Mouse (Mus musculus) MEL (cell line): ENCODE measurements around the gene Zscan2. TPM values are rescaled to one million over a fixed set of nuclear protein-coding genes. Genes with fewer than 3 reads are reported as not detected.
A peak's percentile ranks its signal among the peaks of the same experiment; 100 is the strongest.

ENCODE experiments used
- DNase-seq: peaks from one replicate; pipeline ENCODE4 v3.0.0; 2011; ENCODE audit warnings: low read depth, low spot score
- H3K27ac ChIP-seq: 2 replicates; pipeline ENCODE4 v1.5.1; 2012; ENCODE audit warnings: low read depth, mild to moderate bottlenecking, control low read depth, low read length, moderate library complexity; ENCODE audit not compliant: control insufficient read depth
- H3K27me3 ChIP-seq, 2 experiments: fragments of 150-350 bp in 1 of 2; sonication (generic) in 1 of 2; 2 replicates each; pipeline ENCODE4 v1.6.1; 2012; ENCODE audit warnings: low read length in 2 of 2, mild to moderate bottlenecking in 2 of 2, improper control_type of control experiment in 1 of 2, moderate library complexity in 1 of 2; ENCODE audit not compliant: insufficient read depth in 2 of 2, control insufficient read depth in 1 of 2
- H3K36me3 ChIP-seq, 2 experiments: 2 replicates each; pipeline ENCODE4 v1.6.1; 2012 to 2014; ENCODE audit warnings: low read length in 2 of 2, improper control_type of control experiment in 1 of 2, inconsistent platforms in 1 of 2, mild to moderate bottlenecking in 1 of 2; ENCODE audit not compliant: insufficient read depth in 2 of 2, control insufficient read depth in 1 of 2
- H3K4me1 ChIP-seq, 2 experiments: fragments of 150-350 bp in 1 of 2; sonication (generic) in 1 of 2; 2 replicates each; pipeline ENCODE4 v1.6.1; 2012; ENCODE audit warnings: low read length in 2 of 2, improper control_type of control experiment in 1 of 2, mild to moderate bottlenecking in 1 of 2; ENCODE audit not compliant: insufficient read depth in 2 of 2, control insufficient read depth in 1 of 2
- H3K4me3 ChIP-seq, 2 experiments: fragments of 150-350 bp in 1 of 2; sonication (generic) in 1 of 2; 2 replicates each; pipeline ENCODE4 v1.5.1; 2012; ENCODE audit warnings: low read depth in 2 of 2, low read length in 2 of 2, mild to moderate bottlenecking in 2 of 2, moderate library complexity in 2 of 2, control low read depth in 1 of 2, improper control_type of control experiment in 1 of 2; ENCODE audit not compliant: control insufficient read depth in 1 of 2, insufficient read depth in 1 of 2
- H3K79me2 ChIP-seq: 2 replicates; pipeline ENCODE4 v1.6.1; 2012; ENCODE audit warnings: mild to moderate bottlenecking, low read length, moderate library complexity; ENCODE audit not compliant: control insufficient read depth, poor library complexity, insufficient read depth
- H3K9ac ChIP-seq: 2 replicates; pipeline ENCODE4 v1.6.1; 2012; ENCODE audit warnings: low read depth, mild to moderate bottlenecking, control low read depth, low read length, moderate library complexity; ENCODE audit not compliant: control insufficient read depth, poor library complexity, severe bottlenecking
- H3K9me3 ChIP-seq: fragments of 150-350 bp; sonication (generic); replicated peaks from 2 replicates; pipeline ENCODE4 v1.6.1; 2012; ENCODE audit warnings: mild to moderate bottlenecking, low read length, improper control_type of control experiment, moderate library complexity; ENCODE audit not compliant: insufficient read depth
- BHLHE40 ChIP-seq: IDR thresholded peaks from 2 replicates; pipeline ENCODE4 v1.6.1; 2012; ENCODE audit warnings: low read depth, mild to moderate bottlenecking, inconsistent platforms, low read length, improper control_type of control experiment, borderline replicate concordance
- CHD1 ChIP-seq: IDR thresholded peaks from 2 replicates; pipeline ENCODE4 v1.6.1; 2012; ENCODE audit warnings: low read depth, mild to moderate bottlenecking, inconsistent platforms, low read length, improper control_type of control experiment
- CTCF ChIP-seq, 3 experiments: IDR thresholded peaks in 2 of 3; conservative IDR thresholded peaks in 1 of 3; 2 replicates each; pipeline ENCODE4 v1.5.1; 2011 to 2012; ENCODE audit warnings: low read length in 3 of 3, low read depth in 2 of 3, mild to moderate bottlenecking in 2 of 3, improper control_type of control experiment in 1 of 3, inconsistent platforms in 1 of 3, mixed read lengths in 1 of 3, moderate library complexity in 1 of 3; ENCODE audit not compliant: control insufficient read depth in 1 of 3, insufficient read depth in 1 of 3, poor library complexity in 1 of 3, severe bottlenecking in 1 of 3
- E2F4 ChIP-seq: IDR thresholded peaks from 2 replicates; pipeline ENCODE4 v1.6.1; 2011; ENCODE audit warnings: low read depth, low read length, improper control_type of control experiment, borderline replicate concordance
- ETS1 ChIP-seq: IDR thresholded peaks from 2 replicates; pipeline ENCODE4 v1.6.1; 2012; ENCODE audit warnings: low read depth, mild to moderate bottlenecking, inconsistent platforms, low read length, improper control_type of control experiment, moderate library complexity
- JUND ChIP-seq: IDR thresholded peaks from 2 replicates; pipeline ENCODE4 v1.6.1; 2011; ENCODE audit warnings: low read depth, mild to moderate bottlenecking, improper control_type of control experiment, low read length
- MEF2A ChIP-seq: IDR thresholded peaks from 2 replicates; pipeline ENCODE4 v1.6.1; 2014; ENCODE audit warnings: low read depth, mild to moderate bottlenecking, inconsistent platforms, low read length, improper control_type of control experiment; ENCODE audit not compliant: poor library complexity, insufficient replicate concordance, severe bottlenecking; ENCODE audit errors: extremely low read depth
- MYB ChIP-seq: IDR thresholded peaks from 2 replicates; pipeline ENCODE4 v1.6.1; 2011; ENCODE audit warnings: mild to moderate bottlenecking, low read depth, low read length, improper control_type of control experiment
- MYC ChIP-seq: IDR thresholded peaks from 2 replicates; pipeline ENCODE4 v1.6.1; 2011; ENCODE audit warnings: low read depth, mild to moderate bottlenecking, low read length, improper control_type of control experiment, moderate library complexity
- RAD21 ChIP-seq: IDR thresholded peaks from 2 replicates; pipeline ENCODE4 v1.6.1; 2011; ENCODE audit warnings: mild to moderate bottlenecking, low read depth, low read length, improper control_type of control experiment
- RCOR1 ChIP-seq: IDR thresholded peaks from 2 replicates; pipeline ENCODE4 v1.6.1; 2012; ENCODE audit warnings: low read depth, mild to moderate bottlenecking, inconsistent platforms, low read length, improper control_type of control experiment
- TAL1 ChIP-seq: IDR thresholded peaks from 2 replicates; pipeline ENCODE4 v1.6.1; 2012; ENCODE audit warnings: mild to moderate bottlenecking, inconsistent platforms, low read length, moderate library complexity, mixed read lengths
- TBP ChIP-seq: IDR thresholded peaks from 2 replicates; pipeline ENCODE4 v1.8.0; 2011; ENCODE audit warnings: low read depth, low read length, improper control_type of control experiment
- USF1 ChIP-seq: IDR thresholded peaks from 2 replicates; pipeline ENCODE4 v1.6.1; 2014; ENCODE audit warnings: low read depth, mild to moderate bottlenecking, inconsistent platforms, low read length, improper control_type of control experiment, moderate library complexity
- ZC3H11A ChIP-seq: IDR thresholded peaks from 2 replicates; pipeline ENCODE4 v1.6.1; 2012; ENCODE audit warnings: low read depth, mild to moderate bottlenecking, inconsistent platforms, low read length, improper control_type of control experiment
- ZMIZ1 ChIP-seq: IDR thresholded peaks from 2 replicates; pipeline ENCODE4 v1.6.1; 2012; ENCODE audit warnings: low read depth, mild to moderate bottlenecking, inconsistent platforms, low read length, improper control_type of control experiment, moderate library complexity
- ZNF384 ChIP-seq: IDR thresholded peaks from 2 replicates; pipeline ENCODE4 v1.6.1; 2012; ENCODE audit warnings: low read depth, mild to moderate bottlenecking, inconsistent platforms, low read length, improper control_type of control experiment
- polyA plus RNA-seq, 2 experiments: library from polyadenylated mRNA; stranded (reverse) in 1 of 2; unstranded in 1 of 2; fragments of >175 nt in 1 of 2; fragments of >200 nt in 1 of 2; gene quantifications; 2 replicates each; pipeline versions ENCODE4 v1.2.1 to v1.2.4; 2012; ENCODE audit warnings: low replicate concordance in 2 of 2, low read depth in 1 of 2; ENCODE audit not compliant: insufficient read length in 2 of 2, insufficient read depth in 1 of 2, missing spikeins in 1 of 2
- total RNA-seq: library from RNA; depleted of rRNA; stranded (reverse); fragments of 300-350 nt; gene quantifications from 2 replicates; pipeline ENCODE4 v1.2.3, GENCODE M21; 2012

Gene Zscan2
- total and polyA plus RNA-seq, 3 experiments, result 1.2 to 2.4 TPM; not detected in 1

DNA sequence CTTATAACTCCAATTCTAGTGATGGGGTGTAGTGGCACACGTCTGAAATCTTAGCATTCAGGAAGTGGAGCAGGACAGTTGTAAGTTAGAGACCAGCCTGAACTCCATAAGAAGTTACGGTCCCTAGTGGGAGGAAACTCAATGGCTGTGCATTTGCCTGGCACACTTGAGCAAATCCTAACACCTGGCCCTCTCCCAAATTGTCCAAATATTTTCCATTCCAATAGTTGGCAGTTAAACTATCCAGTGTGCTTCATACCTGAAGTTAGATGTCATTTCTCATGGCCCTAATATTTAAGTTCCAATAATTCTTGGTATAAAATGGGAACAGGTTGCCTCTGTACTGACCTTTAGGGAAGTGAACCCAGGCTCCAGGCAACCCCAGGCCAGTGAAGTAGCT lies 8.0 kb downstream of the Zscan2 start:
- Histone ChIP-seq H3K4me3 (no peak overlapping the region), H3K9me3 (no peaks in the 10 kb centered on the region), H3K27me3 (no peaks in the 10 kb centered on the region), H3K27ac (no peak overlapping the region), H3K79me2 (no peaks in the 10 kb centered on the region), H3K9ac (no peak overlapping the region), H3K36me3 (peaks cover 0 to 20% of the 10 kb centered on the region in 2 experiments; a peak in 2 of 4 replicates), H3K4me1 (peaks cover 13 to 24% of the 10 kb centered on the region in 2 experiments)
- DNase-seq, result no peak
- TF ChIP-seq RCOR1 (no peak), USF1 (no peak), RAD21 (no peak), ETS1 (no peak), ZNF384 (no peak), MEF2A (no peak), BHLHE40 (no peak)

- no peaks in the 10 kb centered on the region for H3K36me3 ChIP-seq
- H3K9me3 ChIP-seq, result no peaks in the 10 kb centered on the region
- H3K27me3 ChIP-seq, result no peaks in the 10 kb centered on the region
- H3K4me1 ChIP-seq, result no peaks in the 10 kb centered on the region
- no peak overlapping the region for H3K4me3 ChIP-seq
- no peak for TF ChIP-seq TBP
- TF ChIP-seq RCOR1, result no peak
- no peak for TF ChIP-seq TAL1
- no peak for TF ChIP-seq MYC
- no peak for TF ChIP-seq MYB
- TF ChIP-seq USF1, result no peak
- TF ChIP-seq ZNF384, result no peak
- no peak for TF ChIP-seq E2F4
- TF ChIP-seq ZMIZ1, result no peak
- no peak for TF ChIP-seq ETS1
- no peak for TF ChIP-seq JUND
- H3K79me2 ChIP-seq, result no peaks in the 10 kb centered on the region
- H3K27ac ChIP-seq, result no peak overlapping the region
- no peak for DNase-seq
- no peak overlapping the region for H3K9ac ChIP-seq
These were observed 12.3 kb downstream of the Zscan2 start for GRCm38 (mm10) chr7:80873038-80873437.

- no peak overlapping the region for H3K9ac ChIP-seq
- TF ChIP-seq ZC3H11A, result no peak
- TF ChIP-seq CTCF (IDR thresholded peaks at IDR 0.05 in 2 of 3, conservative IDR thresholded peaks at IDR 0.05 in 1 of 3; ENCODE audit: control insufficient read depth in 1 of 3, insufficient read depth in 1 of 3, low read depth in 2 of 3, low read length in 3 of 3, poor library complexity in 1 of 3, severe bottlenecking in 1 of 3), result peak; percentile 13 to 30 (median 20); a peak in 2 of 6 replicates
- TF ChIP-seq CHD1, result no peak
- no peaks in the 10 kb centered on the region for H3K27me3 ChIP-seq
- H3K79me2 ChIP-seq, result no peaks in the 10 kb centered on the region
- no peak overlapping the region for H3K4me3 ChIP-seq
- H3K9me3 ChIP-seq, result no peaks in the 10 kb centered on the region
- H3K4me1 ChIP-seq, result no peaks in the 10 kb centered on the region
- H3K36me3 ChIP-seq, result no peaks in the 10 kb centered on the region
- no peak overlapping the region for H3K27ac ChIP-seq
- DNase-seq, result no peak
These were observed 12.9 kb downstream of the Zscan2 start for GRCm38 (mm10) chr7:80873631-80874030.
